Mouse (Mus musculus): ENCODE results near the gene C130032M10Rik.

The C130032M10Rik gene

DNA sequence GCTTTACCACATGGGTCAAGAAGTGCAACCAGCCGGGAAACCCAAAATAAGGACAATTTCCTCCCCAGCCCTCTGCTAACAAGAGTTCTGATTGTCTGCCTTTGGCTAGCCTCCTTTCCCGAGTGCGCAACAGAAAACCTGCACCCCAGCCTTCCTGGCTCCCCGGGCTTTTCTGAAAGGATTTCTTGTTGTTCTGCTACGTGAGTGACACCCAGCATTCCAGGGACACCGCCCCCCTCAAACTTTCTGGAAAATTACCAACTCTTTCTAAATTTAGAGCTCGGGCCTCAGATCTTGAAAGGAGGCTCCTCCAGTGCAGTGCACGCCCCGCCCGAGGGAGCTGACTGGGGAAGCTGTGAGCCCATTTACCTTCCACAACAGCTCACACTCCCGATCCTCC lies at the start of gene C130032M10Rik:
Gene C130032M10Rik (plus strand): TSS at position 334 of the 400 bp plus-strand sequence.
- no peak for DNase-seq (ENCODE audit: low read depth)

- peak; percentile 28 for DNase-seq (ENCODE audit: low read depth)
These were observed 48.6 kb upstream of the C130032M10Rik start for GRCm38 (mm10) chr9:114466871-114467270.

GRCm38 (mm10) chr9:114468217-114468616 lies 47.3 kb upstream of the C130032M10Rik start:
- DNase-seq (ENCODE audit: low read depth) = no peak

GRCm38 (mm10) chr9:114468701-114469100 lies 46.8 kb upstream of the C130032M10Rik start:
- no peak for DNase-seq (ENCODE audit: low read depth)

DNA sequence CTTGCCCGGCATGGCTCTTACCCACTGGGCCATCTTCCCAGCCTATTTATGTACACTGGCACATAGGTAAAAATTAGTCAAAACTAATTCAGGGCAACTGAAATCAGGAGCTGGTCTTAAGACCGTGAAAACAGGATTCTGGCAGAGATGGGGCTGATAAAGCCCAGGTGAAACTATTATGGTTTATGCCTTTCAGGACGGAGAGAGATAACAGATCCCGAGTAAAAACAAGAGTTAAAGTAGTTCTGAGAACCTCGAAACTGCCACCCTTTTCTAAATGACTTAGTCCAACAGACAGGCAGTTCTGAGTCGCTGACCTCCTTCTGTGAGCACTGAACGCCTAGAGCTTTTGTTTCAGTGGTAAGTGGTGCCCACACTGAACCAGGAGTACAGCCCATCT lies 43.6 kb upstream of the C130032M10Rik start:
- DNase-seq (ENCODE audit: low read depth) = no peak

GRCm38 (mm10) chr9:114477019-114477418 lies 38.5 kb upstream of the C130032M10Rik start:
- no peak for DNase-seq (ENCODE audit: low read depth)

DNA sequence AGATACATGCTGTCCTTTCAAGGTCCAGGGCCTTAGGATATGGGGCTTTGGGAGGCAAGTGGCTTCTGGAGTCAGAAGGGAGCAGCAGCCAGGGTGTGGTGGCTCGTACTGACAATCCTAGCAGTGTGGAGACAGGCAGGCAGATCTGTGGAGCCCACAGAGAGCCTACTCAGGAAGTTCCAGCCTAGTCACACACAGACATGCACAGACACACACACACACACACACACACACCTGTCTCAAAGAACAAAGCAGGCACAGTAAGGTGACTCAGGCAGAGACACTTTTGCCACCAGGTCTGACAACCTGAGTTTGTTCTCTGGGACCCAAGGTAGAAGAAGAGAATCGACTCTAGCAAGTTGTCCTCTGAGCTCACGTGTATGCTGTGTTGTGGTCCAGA lies 34.6 kb upstream of the C130032M10Rik start:
- DNase-seq (ENCODE audit: low read depth) = no peak

GRCm38 (mm10) chr9:114484771-114485170 lies 30.7 kb upstream of the C130032M10Rik start:
- DNase-seq (ENCODE audit: low read depth) = no peak

DNA sequence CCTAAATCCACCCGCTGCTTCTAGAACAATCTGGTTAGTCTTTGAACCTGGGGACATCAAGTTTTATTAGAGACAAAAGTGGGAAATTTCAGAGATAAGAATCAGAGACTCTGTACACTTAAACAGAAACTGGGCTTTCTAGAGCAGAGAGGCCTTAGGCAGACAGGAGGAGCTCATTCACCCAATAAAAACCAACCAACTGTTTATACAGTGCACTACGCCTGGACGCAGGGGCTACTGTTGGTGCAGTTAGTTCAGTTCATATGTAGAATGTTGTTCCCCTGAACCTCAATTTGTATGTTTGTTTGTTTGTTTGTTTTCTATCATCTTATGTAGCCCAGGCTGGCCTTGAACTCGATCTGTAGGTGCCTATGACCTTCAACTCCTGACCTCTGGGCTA lies 28.7 kb upstream of the C130032M10Rik start:
- no peak for DNase-seq (ENCODE audit: low read depth)

DNA sequence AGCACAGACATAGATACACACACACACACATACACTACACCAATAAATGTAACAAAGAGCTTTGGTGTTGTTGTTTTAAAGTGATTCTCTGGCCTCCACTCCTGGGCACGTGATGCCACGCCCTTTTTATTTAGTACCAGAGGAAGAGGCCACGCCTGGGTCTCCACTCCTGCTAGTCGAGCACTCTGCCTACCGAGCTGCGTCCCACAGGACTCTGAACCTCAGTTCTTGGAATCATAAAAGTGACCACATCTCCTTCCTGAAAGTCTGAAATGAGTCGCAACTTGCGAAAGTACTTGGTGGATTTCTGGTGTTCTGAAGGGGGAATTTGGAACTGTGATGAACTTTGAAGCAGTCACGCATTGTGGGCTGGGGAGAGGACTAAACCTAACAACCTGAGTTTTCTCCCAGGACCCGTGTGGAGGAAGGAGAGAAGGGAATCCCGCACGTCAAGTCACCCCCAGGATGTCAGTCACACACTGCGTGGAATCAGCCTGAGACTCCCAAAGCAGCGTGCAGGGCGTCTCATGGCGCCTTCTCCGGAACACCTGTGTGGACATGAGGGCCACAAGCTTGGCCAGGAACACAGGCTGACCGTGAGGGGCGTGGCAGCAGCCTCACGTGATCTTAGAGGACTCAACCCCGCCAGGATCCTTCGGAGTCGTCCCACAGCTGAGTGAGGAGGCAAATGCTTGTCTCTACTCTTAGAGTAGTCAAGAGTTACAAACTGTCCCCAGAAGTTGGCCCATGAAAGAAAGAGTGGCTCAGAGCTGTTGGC lies 27.8 kb upstream of the C130032M10Rik start:
- no peak for DNase-seq (ENCODE audit: low read depth)

- no peak for DNase-seq (ENCODE audit: low read depth)
These were observed 19.0 kb upstream of the C130032M10Rik start for GRCm38 (mm10) chr9:114496469-114496868.

- peak; percentile 65 for DNase-seq (ENCODE audit: low read depth)
These were observed 17.3 kb upstream of the C130032M10Rik start for GRCm38 (mm10) chr9:114498218-114498617.

GRCm38 (mm10) chr9:114499783-114500515 lies 15.5 kb upstream of the C130032M10Rik start:
- DNase-seq (ENCODE audit: low read depth) = peak; percentile 64

- DNase-seq (ENCODE audit: low read depth) = no peak
These were observed 14.4 kb upstream of the C130032M10Rik start for GRCm38 (mm10) chr9:114501111-114501510.

- no peak for DNase-seq (ENCODE audit: low read depth)
These were observed 13.6 kb upstream of the C130032M10Rik start for GRCm38 (mm10) chr9:114501913-114502312.

DNA sequence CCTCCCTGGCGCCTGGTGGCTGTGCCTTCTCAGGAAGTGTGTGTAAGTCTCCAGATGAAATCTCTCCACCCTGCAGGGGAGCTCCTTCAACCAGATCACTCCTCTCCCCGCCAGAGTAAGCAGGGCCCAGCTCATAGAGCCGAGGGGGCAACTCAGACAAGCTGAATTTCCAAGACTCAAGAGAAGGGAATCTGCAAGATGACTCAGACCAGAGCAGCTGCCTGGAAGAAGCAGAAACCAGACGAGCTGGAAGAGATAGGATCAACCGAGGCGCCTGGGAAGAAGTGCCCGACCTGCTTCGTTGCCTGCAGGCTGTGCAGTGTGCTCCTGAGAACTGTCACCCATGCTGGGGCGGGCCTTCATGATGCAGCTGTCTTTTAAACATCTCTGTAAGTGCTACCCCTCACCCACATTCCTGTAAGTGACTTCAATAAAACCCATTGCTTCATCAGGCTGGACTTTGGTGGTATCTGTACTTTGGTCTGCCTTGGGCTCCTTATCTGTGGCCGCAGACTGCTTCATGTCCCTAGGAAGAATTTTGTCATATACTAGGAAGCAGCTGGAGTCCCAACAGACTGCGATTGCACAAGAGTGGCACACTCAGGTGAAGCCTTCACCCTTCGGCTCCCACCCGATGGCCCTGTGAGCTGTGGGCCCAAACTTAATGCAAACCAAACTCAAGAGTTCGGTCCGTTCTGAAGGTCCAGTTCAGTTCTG lies 12.6 kb upstream of the C130032M10Rik start:
- DNase-seq (ENCODE audit: low read depth) = peak; percentile 22

DNA sequence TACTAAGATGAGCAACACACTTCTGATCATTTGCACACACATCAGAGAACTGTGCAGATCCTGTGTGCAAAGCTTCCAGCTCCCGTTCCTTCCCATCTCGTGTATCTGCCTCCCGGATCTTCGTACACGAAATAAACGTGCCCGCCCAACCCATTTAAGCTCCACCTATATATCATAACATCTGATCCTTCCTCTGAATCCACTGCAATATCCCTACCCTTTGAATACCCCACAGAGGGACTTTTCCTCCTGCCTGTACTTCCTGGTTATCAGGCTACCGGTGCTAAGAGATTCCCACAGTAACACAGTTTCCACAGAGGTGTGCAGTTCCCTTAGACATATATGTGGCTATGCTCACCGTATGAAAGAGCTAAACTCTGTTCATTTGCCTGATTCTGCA lies 10.7 kb upstream of the C130032M10Rik start, which contains the start of gene Ccr4:
Gene Ccr4 (minus strand): TSS at position 101 of the 400 bp plus-strand sequence.
- DNase-seq (ENCODE audit: low read depth) = no peak

GRCm38 (mm10) chr9:114506564-114506963 lies 8.9 kb upstream of the C130032M10Rik start:
- no peak for DNase-seq (ENCODE audit: low read depth)

- no peak for DNase-seq (ENCODE audit: low read depth)
These were observed 8.1 kb upstream of the C130032M10Rik start for GRCm38 (mm10) chr9:114507421-114507820.

DNA sequence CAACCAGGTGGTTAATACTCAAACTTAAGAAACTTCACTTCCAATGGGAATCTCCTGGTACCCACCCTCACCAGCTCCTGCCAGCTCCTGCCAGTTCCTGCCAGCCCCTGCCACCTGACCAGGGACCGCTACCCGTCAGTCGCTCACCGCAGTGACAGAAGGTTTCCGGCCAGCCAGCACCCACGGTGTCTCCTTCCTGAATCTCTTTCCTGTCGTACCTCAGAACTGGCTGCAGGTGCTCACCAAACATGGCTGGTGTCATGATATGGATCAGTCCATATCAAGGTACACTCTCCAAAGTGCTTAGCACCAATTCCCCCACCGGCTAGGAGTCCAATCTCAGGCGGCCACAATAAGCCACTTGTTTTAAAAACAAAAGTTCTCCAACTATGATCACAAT lies 5.7 kb upstream of the C130032M10Rik start:
- DNase-seq (ENCODE audit: low read depth) = no peak

DNA sequence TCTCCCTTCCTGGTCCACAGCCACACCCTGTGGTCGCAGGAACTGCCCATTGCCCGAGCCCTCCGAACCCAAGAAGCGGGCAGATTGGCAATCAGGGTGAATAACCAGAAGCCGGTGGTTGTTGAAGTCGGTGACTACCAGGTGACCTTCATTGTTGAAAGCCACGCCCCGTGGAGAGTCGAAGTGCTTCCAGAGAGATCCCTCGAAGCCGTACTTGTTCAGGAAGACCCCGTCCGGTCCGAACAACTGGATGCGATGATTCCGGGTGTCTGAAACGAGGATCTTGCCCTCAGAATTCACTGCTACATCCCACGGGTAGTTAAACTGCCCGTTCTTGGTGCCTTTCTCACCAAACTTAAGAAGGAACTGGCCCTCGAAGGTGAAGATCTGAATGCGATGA lies 2.7 kb upstream of the C130032M10Rik start:
- no peak for DNase-seq (ENCODE audit: low read depth)

- no peak for DNase-seq (ENCODE audit: low read depth)
These were observed 2.5 kb downstream of the C130032M10Rik start for GRCm38 (mm10) chr9:114517924-114518497.

Data from c-Kit-positive CD71-positive TER-119-negative erythroid progenitor cells, embryonic 14.5 days (primary cell).